Mouse (Mus musculus) liver, embryonic 14.5 days (tissue): ENCODE measurements around the gene Dgka.

ENCODE experiments used
- CTCF ChIP-seq: IDR thresholded peaks from 2 replicates; pipeline ENCODE4 v1.5.1; 2016; ENCODE audit warnings: antibody characterized with exemption, low read depth, control low read depth
- EP300 ChIP-seq: IDR thresholded peaks from 2 replicates; pipeline ENCODE4 v1.6.1; 2016; ENCODE audit warnings: antibody characterized with exemption, low read depth

GRCm38 (mm10) chr10:128745946-128746613 lies 1.4 kb upstream of the Dgka start:
- TF ChIP-seq CTCF (no peak), EP300 (no peak)
